Mouse (Mus musculus): ENCODE measurements around the gene Cacnb4.

The Cacnb4 gene

GRCm38 (mm10) chr2:52647255-52647998 lies 29.2 kb downstream of the Cacnb4 start:
- DNase-seq (ENCODE audit: low spot score in 2 of 2), result no peak

DNA sequence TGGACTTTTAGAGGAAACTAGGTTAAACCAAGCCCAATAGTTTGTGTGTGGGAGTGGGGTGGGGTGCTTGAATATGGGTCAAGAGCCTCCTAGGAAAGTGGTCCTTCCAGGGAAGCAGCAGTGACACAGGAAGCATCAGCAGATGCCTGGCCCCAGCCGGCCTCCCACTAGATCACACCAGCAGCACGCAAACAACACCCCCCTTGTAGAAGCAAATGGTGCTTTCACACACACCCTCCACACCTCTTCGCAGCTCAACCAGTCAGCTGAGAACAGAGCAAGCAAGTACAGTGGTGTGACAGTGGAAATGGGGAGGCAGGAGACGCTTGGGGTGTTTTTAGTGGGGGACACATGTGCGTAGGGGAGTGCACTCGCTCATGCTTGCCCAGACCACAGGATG lies 33.0 kb downstream of the Cacnb4 start:
- DNase-seq (ENCODE audit: low spot score in 2 of 2), result no peak

DNA sequence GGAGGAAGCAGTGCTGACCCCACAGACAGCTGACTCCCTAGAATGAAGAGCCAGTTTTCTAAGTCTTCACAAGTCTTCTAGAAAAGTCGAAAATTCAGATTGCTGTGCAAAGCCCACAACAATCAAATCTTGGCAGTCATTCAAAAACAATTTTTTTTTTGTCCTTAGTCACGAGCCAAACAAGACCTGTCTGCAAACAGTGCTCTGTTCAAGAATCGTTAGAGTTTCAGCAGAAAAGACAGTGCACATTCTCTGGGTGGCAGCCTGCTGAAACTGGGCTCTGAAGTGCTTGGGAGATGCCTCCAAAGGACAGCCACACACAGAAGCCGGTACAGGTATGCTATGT lies 37.1 kb downstream of the Cacnb4 start:
- DNase-seq (ENCODE audit: low spot score in 2 of 2), result no peak

DNA sequence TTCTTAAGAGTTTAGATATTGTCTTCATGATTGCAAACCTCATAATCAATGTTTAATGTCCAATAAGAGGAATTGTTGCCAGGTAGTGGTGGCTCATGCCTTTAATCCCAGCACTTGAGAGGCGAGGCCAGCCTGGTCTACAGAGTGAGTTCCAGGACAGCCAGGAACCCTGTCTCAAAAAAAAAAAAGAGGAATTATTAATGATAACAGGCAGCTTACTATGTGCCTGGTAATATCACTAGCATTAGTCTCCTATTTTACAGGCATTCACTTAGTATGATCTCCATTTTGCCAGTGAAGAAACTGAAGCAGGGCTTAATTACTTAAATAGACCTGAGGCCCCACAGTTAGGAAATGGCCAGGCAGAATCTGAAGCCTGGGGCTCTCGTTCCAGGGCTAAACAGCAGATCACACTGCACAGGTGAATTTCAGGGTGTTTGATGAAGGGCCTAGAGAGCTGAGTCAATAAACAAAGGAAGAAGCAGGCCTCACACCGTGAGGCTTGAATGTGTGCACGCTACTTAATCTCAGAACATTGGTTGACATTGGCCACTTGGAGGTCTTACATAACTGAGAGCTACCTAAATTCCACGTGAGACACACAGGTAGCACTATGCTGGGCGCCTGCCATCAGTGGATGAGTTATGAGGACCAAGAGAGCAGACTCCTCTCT lies 37.6 kb downstream of the Cacnb4 start:
- DNase-seq (ENCODE audit: low spot score in 2 of 2), result no peak

GRCm38 (mm10) chr2:52638226-52638625 lies 38.4 kb downstream of the Cacnb4 start:
- no peak for DNase-seq (ENCODE audit: low spot score in 2 of 2)

GRCm38 (mm10) chr2:52636051-52636450 lies 40.6 kb downstream of the Cacnb4 start:
- DNase-seq (ENCODE audit: low spot score in 2 of 2), result no peak

DNA sequence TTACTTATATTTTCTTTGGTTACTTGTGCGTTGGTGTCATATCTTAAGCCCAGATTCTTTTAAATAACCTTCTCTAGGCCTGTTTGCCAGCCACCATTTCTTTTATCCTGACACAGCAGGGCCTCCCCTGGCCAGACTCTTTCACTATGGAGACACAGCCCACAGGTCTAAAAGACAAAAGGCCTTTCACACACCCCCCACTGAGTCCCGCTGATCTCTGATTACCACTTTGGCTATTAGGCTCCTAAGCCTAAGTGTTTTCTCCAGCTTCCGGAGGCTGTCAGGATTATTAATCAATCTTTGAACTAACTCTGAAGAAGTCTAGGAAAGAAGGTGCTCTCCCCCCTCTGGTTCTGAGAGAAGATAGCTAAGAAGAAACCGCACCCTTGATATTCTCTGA lies 41.3 kb downstream of the Cacnb4 start:
- no peak for DNase-seq (ENCODE audit: low spot score in 2 of 2)

- DNase-seq (ENCODE audit: low spot score in 2 of 2), result peak in 1 of 2 experiments; percentile 34
Measured at GRCm38 (mm10) chr2:52632880-52633279, 43.8 kb downstream of the Cacnb4 start.

DNA sequence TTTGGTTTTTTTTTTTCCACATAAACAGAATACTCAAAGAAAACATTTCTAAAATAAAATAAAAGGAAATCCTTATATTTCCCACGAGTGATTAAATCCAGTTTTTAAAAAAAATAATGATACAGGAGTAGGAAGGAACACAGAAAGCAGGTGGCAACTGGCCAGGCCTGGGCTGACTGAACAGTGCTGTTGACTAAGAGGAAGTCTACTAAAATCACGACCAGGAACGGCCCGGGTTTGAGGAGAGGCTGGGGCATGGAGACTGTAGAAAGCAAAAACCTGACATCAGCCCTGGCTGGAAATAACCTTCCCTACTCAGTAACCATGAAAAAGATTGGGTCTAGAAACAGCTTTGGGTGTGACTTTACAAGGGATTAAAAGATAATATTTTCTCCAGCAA lies 48.4 kb downstream of the Cacnb4 start:
- DNase-seq (ENCODE audit: low spot score in 2 of 2), result no peak

- DNase-seq (ENCODE audit: low spot score in 2 of 2), result no peak
Measured at GRCm38 (mm10) chr2:52626266-52626665, 50.4 kb downstream of the Cacnb4 start.

GRCm38 (mm10) chr2:52625731-52626130 lies 50.9 kb downstream of the Cacnb4 start:
- no peak for DNase-seq (ENCODE audit: low spot score in 2 of 2)

DNA sequence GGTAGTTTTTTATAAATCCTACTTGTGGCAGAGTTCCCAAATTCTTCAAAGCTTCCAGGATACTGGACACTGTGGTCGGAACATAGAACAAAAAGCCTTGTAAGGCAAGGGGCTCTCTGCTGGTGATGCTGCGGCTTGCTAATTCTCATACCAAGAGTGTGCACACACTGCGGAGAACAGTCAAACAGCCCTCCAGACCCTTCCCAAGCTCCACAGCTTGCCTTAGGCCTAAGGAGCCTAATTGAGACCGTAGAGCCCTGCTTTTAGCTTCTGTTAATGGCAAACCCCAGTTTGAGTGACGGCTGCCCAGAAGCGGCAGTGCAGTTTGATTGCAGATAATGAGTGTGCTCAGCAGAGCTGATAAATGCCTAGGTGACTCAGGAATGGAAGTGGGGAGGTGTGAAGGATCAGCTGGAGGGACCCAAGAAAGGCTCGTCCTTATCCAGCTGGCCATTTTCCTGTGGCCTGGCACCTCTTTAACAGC lies 52.7 kb downstream of the Cacnb4 start:
- no peak for DNase-seq (ENCODE audit: low spot score in 2 of 2)

GRCm38 (mm10) chr2:52623461-52623860 lies 53.2 kb downstream of the Cacnb4 start:
- no peak for DNase-seq (ENCODE audit: low spot score in 2 of 2)

- DNase-seq (ENCODE audit: low spot score in 2 of 2), result no peak
Measured at GRCm38 (mm10) chr2:52622616-52623015, 54.0 kb downstream of the Cacnb4 start.

GRCm38 (mm10) chr2:52619406-52619974 lies 57.1 kb downstream of the Cacnb4 start:
- no peak for DNase-seq (ENCODE audit: low spot score in 2 of 2)

GRCm38 (mm10) chr2:52618804-52619203 lies 57.8 kb downstream of the Cacnb4 start:
- no peak for DNase-seq (ENCODE audit: low spot score in 2 of 2)

GRCm38 (mm10) chr2:52615429-52615828 lies 61.2 kb downstream of the Cacnb4 start:
- DNase-seq (ENCODE audit: low spot score in 2 of 2), result no peak

GRCm38 (mm10) chr2:52613888-52614287 lies 62.7 kb downstream of the Cacnb4 start:
- no peak for DNase-seq (ENCODE audit: low spot score in 2 of 2)

DNA sequence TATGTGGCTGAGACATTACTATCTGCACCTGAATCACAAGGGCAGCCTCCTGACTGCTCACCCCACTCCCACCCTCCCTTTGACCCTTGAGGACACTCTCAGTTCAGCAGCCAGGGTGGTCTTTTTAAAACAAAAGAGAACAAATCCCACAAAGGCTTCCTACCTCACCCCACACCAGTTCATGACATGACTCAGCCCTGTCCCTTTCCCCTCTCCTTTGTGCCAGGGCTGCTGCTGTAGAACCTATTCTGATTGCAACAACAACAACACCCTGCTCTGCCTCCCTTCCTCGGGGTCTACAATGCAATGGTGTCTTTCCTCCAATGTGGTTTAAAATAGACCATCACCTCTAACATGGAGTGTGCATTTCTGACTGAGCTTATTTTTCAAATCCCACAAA lies 67.1 kb downstream of the Cacnb4 start:
- DNase-seq (ENCODE audit: low spot score in 2 of 2), result no peak

GRCm38 (mm10) chr2:52607857-52608485 lies 68.7 kb downstream of the Cacnb4 start:
- no peak for DNase-seq (ENCODE audit: low spot score in 2 of 2)

- DNase-seq (ENCODE audit: low spot score in 2 of 2), result no peak
Measured at GRCm38 (mm10) chr2:52606331-52606730, 70.3 kb downstream of the Cacnb4 start.

GRCm38 (mm10) chr2:52605321-52605720 lies 71.3 kb downstream of the Cacnb4 start:
- DNase-seq (ENCODE audit: low spot score in 2 of 2), result peak; percentile 40 to 49

- no peak for DNase-seq (ENCODE audit: low spot score in 2 of 2)
Measured at GRCm38 (mm10) chr2:52604651-52605020, 72.0 kb downstream of the Cacnb4 start.

All from urinary bladder, adult 18-20 months (tissue).